ENCODE assay signal across 8 mouse cellular contexts in the genomic region with DNA sequence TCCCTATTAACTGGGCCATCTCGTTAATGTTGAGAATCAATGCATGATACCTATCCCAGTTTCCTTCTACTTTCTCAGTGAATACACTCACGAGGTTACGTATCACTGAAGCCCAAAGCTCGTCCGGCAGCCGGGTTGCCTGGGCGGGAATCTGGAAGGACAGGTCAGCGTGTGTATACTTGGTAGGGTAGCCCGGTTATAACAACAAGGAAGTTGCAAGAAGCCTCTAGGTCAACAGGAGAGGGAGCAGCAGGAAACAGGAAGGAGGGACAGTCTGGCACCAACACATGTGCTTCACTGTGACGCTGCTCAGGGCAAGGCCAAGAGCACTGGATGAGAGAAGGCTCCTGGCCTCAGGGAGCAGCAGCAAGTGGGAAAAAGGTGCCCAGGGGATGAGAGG. TPM values are rescaled to one million over a fixed set of nuclear protein-coding genes. Genes with fewer than 3 reads are reported as not detected.
DNase-seq lines count a peak whose midpoint lies in the region; ATAC-seq and TF ChIP-seq lines count a peak whose summit lies in the region.

No protein-coding gene starts in this region.

- H3K9ac ChIP-seq in heart, postnatal 0 days (replicated peaks; ENCODE audit: low read depth, low read length): no peak overlapping the region
- H3K9ac ChIP-seq in liver, embryonic 16.5 days (ENCODE audit: low read depth, low read length): no peak overlapping the region
- H3K9ac ChIP-seq in midbrain, embryonic 11.5 days (ENCODE audit: low read length): no peak overlapping the region

- no peaks in the 10 kb centered on the region for H3K9me3 ChIP-seq in heart, postnatal 0 days (replicated peaks; ENCODE audit: control insufficient read depth, low read length)
- no peaks in the 10 kb centered on the region for H3K9me3 ChIP-seq in liver, embryonic 16.5 days (replicated peaks; ENCODE audit: control insufficient read depth, low read length)
- no peaks in the 10 kb centered on the region for H3K9me3 ChIP-seq in midbrain, embryonic 11.5 days (ENCODE audit: control insufficient read depth, low read length)

- H3K27ac ChIP-seq in heart, postnatal 0 days (ENCODE audit: low read depth): peak overlapping the region; percentile 46
- H3K27ac ChIP-seq in liver, embryonic 16.5 days (ENCODE audit: low read length): no peak overlapping the region
- no peak overlapping the region for H3K27ac ChIP-seq in midbrain, embryonic 11.5 days (ENCODE audit: low read depth, low read length)

- no peak for TF ChIP-seq EP300 in heart, postnatal 0 days (IDR thresholded peaks at IDR 0.05; ENCODE audit: low read depth)

- no peak overlapping the region for H3K4me3 ChIP-seq in heart, postnatal 0 days (ENCODE audit: low read depth, low read length)
- no peak overlapping the region for H3K4me3 ChIP-seq in liver, embryonic 16.5 days (ENCODE audit: low read depth, low read length)
- H3K4me3 ChIP-seq in midbrain, embryonic 11.5 days (ENCODE audit: low read depth, low read length): no peak overlapping the region

- ATAC-seq in heart, postnatal 0 days (ENCODE audit: insufficient read depth, low read depth): peak; percentile 77
- peak; percentile 60 for ATAC-seq in liver, embryonic 16.5 days (ENCODE audit: low read depth)
- no peak for ATAC-seq in midbrain, embryonic 11.5 days (ENCODE audit: low FRiP score)

- TF ChIP-seq CTCF in heart, postnatal 0 days (IDR thresholded peaks at IDR 0.05; ENCODE audit: low read depth): no peak

- peak overlapping the region; percentile 26 for H3K4me2 ChIP-seq in heart, postnatal 0 days (ENCODE audit: low read depth, low read length)
- H3K4me2 ChIP-seq in liver, embryonic 16.5 days (ENCODE audit: low read depth, low read length): no peak overlapping the region
- no peak overlapping the region for H3K4me2 ChIP-seq in midbrain, embryonic 11.5 days

- no peaks in the 10 kb centered on the region for H3K4me1 ChIP-seq in heart, postnatal 0 days (ENCODE audit: control insufficient read depth, insufficient read depth)
- no peaks in the 10 kb centered on the region for H3K4me1 ChIP-seq in liver, embryonic 16.5 days (ENCODE audit: control insufficient read depth, low read depth, low read length)
- no peaks in the 10 kb centered on the region for H3K4me1 ChIP-seq in midbrain, embryonic 11.5 days (ENCODE audit: control insufficient read depth, insufficient read depth, low read length)

- no peaks in the 10 kb centered on the region for H3K36me3 ChIP-seq in heart, postnatal 0 days (replicated peaks; ENCODE audit: control insufficient read depth, insufficient read depth, low read length)
- no peaks in the 10 kb centered on the region for H3K36me3 ChIP-seq in liver, embryonic 16.5 days (ENCODE audit: control insufficient read depth, insufficient read depth)
- H3K36me3 ChIP-seq in midbrain, embryonic 11.5 days (ENCODE audit: control insufficient read depth, insufficient read depth, low read length): no peaks in the 10 kb centered on the region

- WGBS in heart, postnatal 0 days: 58% methylated on average over 10 of the region's 10 CpGs
- WGBS in liver, embryonic 16.5 days (ENCODE audit: insufficient replicate concordance): 37% methylated on average over 10 of the region's 10 CpGs
- WGBS in midbrain, embryonic 11.5 days: 66% methylated on average over 10 of the region's 10 CpGs

- DNase-seq in 416B (ENCODE audit: low read depth) (peak; percentile 36), R1 (ENCODE audit: low read depth, low spot score) (peak; percentile 13)
- peak; percentile 54 for DNase-seq in heart, postnatal 0 days (ENCODE audit: low spot score)
- no peak for DNase-seq in midbrain, embryonic 11.5 days (ENCODE audit: low spot score, missing footprints)
- no peak for DNase-seq in natural killer cell, adult 2 months (ENCODE audit: low spot score in 2 of 2)
- no peak for DNase-seq in ovary, postnatal 14 days (ENCODE audit: low spot score)
- no peak for DNase-seq in left cerebral cortex, adult 11 months (ENCODE audit: low spot score)

- H3K27me3 ChIP-seq in heart, postnatal 0 days (ENCODE audit: control insufficient read depth, insufficient read depth, low read length): no peaks in the 10 kb centered on the region
- no peaks in the 10 kb centered on the region for H3K27me3 ChIP-seq in liver, embryonic 16.5 days (ENCODE audit: control insufficient read depth, insufficient read depth, low read depth, low read length)
- no peaks in the 10 kb centered on the region for H3K27me3 ChIP-seq in midbrain, embryonic 11.5 days (ENCODE audit: control insufficient read depth, insufficient read depth, low read length)

RNA-seq across cellular contexts. Expression of a gene that starts 7.9 kb away (rescaled TPM):
- total RNA-seq in heart, postnatal 0 days (2014; rRNA removed; ENCODE audit: low replicate concordance): 3.6 and 5.3 TPM in 2 replicates
- 19.8 and 22.2 TPM in 2 replicates for polyA plus RNA-seq in heart, postnatal 0 days (2015; fragmentation: Nextera tagmentation; extraction: Ambion mirVana)
- 5.5 and 5.6 TPM in 2 replicates for polyA plus RNA-seq in liver, embryonic 16.5 days (2015; fragmentation: Nextera tagmentation; extraction: Ambion mirVana)
- 15.9 and 18.7 TPM in 2 replicates for polyA plus RNA-seq in midbrain, embryonic 11.5 days (2014; fragmentation: Nextera tagmentation; extraction: Ambion mirVana)

Comparison
In these comparisons a context has a peak if more than half of its experiments do, and no peak if none do; other contexts are left out.
1. DNase-seq: peak in 416B (single experiment), R1 (single experiment) and heart, postnatal 0 days (single experiment); none in midbrain, embryonic 11.5 days (single experiment), natural killer cell, adult 2 months (0 of 2), ovary, postnatal 14 days (single experiment) and left cerebral cortex, adult 11 months (single experiment).